Mouse (Mus musculus): ENCODE data around the gene Pde7b.

DNA sequence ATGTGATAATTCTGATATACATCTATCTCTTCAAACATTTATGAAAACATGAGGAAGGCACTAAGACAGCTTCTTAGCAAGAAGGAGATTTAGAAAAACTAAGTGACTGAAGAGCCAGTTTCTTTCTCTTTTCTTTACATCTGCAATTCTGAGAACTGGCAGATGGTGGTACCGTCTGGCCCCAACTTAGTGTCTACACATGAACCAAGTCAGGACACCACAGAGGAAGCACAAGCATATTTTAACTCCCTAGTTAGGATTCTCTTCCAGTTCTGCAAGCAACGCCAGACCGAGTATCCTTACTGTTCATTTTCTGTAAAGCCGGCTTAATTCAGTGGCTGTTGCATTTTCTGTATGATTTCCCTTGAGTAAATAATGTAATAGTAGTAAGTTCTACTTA, 138.9 kb downstream of the Pde7b start:
- TF ChIP-seq CTCF (IDR thresholded peaks at IDR 0.05) (no peak), EP300 (IDR thresholded peaks at IDR 0.05) (no peak)
